Mouse (Mus musculus): Measurements from ENCODE around the gene Kdm4c. TPM values are rescaled to one million over a fixed set of nuclear protein-coding genes. Genes with fewer than 3 reads are reported as not detected.
"Not testable (repeated sequence)": the region's sequence is repeated elsewhere in the genome, so short reads cannot be mapped to it uniquely, and the experiment has no call there.

The Kdm4c gene
- polyA plus RNA-seq, 1 experiment from 2014 or later = 14.3 TPM

GRCm38 (mm10) chr4:74315388-74315787 is 73.1 kb downstream of the Kdm4c start:
- Histone ChIP-seq H3K9ac (no peak overlapping the region), H3K9me3 (no peaks in the 10 kb centered on the region), H3K4me1 (no peaks in the 10 kb centered on the region), H3K4me3 (no peak overlapping the region), H3K27ac (no peak overlapping the region), H3K27me3 (no peaks in the 10 kb centered on the region), H3K4me2 (no peak overlapping the region), H3K36me3 (peaks cover 29% of the 10 kb centered on the region)
- 94% methylated on average over 5 of the region's 5 CpGs for WGBS
- ATAC-seq (ENCODE audit: insufficient number of reproducible peaks, insufficient read depth, low FRiP score, low TSS enrichment, low read depth) = no peak

- Histone ChIP-seq H3K4me1 (no peaks in the 10 kb centered on the region), H3K27ac (no peak overlapping the region), H3K27me3 (no peaks in the 10 kb centered on the region), H3K4me3 (no peak overlapping the region), H3K36me3 (peaks cover 23% of the 10 kb centered on the region), H3K9ac (no peak overlapping the region), H3K9me3 (no peaks in the 10 kb centered on the region), H3K4me2 (no peak overlapping the region)
- ATAC-seq (ENCODE audit: insufficient number of reproducible peaks, insufficient read depth, low FRiP score, low TSS enrichment, low read depth) = no peak
- 92% methylated on average over 1 of the region's 1 CpGs for WGBS
Measured at GRCm38 (mm10) chr4:74319313-74319712, 77.0 kb downstream of the Kdm4c start.

- H3K27ac ChIP-seq = no peak overlapping the region
- H3K4me1 ChIP-seq = no peaks in the 10 kb centered on the region
- H3K4me3 ChIP-seq = no peak overlapping the region
- no peaks in the 10 kb centered on the region for H3K27me3 ChIP-seq
- WGBS = 91% methylated on average over 4 of the region's 4 CpGs
- H3K4me2 ChIP-seq = no peak overlapping the region
- no peak overlapping the region for H3K9ac ChIP-seq
- peaks cover 38% of the 10 kb centered on the region for H3K36me3 ChIP-seq
- no peaks in the 10 kb centered on the region for H3K9me3 ChIP-seq
- ATAC-seq (ENCODE audit: insufficient number of reproducible peaks, insufficient read depth, low FRiP score, low TSS enrichment, low read depth) = no peak
Measured at GRCm38 (mm10) chr4:74357479-74357878, 115.2 kb downstream of the Kdm4c start.

- Histone ChIP-seq H3K27me3 (no peaks in the 10 kb centered on the region), H3K4me2 (no peak overlapping the region), H3K36me3 (peaks cover 28% of the 10 kb centered on the region), H3K4me3 (no peak overlapping the region), H3K27ac (no peak overlapping the region), H3K4me1 (no peaks in the 10 kb centered on the region), H3K9me3 (no peaks in the 10 kb centered on the region), H3K9ac (no peak overlapping the region)
- WGBS = 97% methylated on average over 3 of the region's 3 CpGs
- no peak for ATAC-seq (ENCODE audit: insufficient number of reproducible peaks, insufficient read depth, low FRiP score, low TSS enrichment, low read depth)
Measured at GRCm38 (mm10) chr4:74360274-74360673, 118.0 kb downstream of the Kdm4c start.

- Histone ChIP-seq H3K36me3 (peaks cover 9% of the 10 kb centered on the region), H3K4me2 (no peak overlapping the region), H3K27me3 (no peaks in the 10 kb centered on the region), H3K4me3 (no peak overlapping the region), H3K9me3 (no peaks in the 10 kb centered on the region), H3K4me1 (no peaks in the 10 kb centered on the region), H3K27ac (no peak overlapping the region), H3K9ac (no peak overlapping the region)
- no peak for ATAC-seq (ENCODE audit: insufficient number of reproducible peaks, insufficient read depth, low FRiP score, low TSS enrichment, low read depth)
- WGBS = 81% methylated on average over 4 of the region's 4 CpGs
Measured at GRCm38 (mm10) chr4:74386583-74386982, 144.3 kb downstream of the Kdm4c start.

- H3K4me3 ChIP-seq = no peak overlapping the region
- ATAC-seq (ENCODE audit: insufficient number of reproducible peaks, insufficient read depth, low FRiP score, low TSS enrichment, low read depth) = no peak
- H3K27ac ChIP-seq = no peak overlapping the region
Measured at GRCm38 (mm10) chr4:74393162-74393561, 150.9 kb downstream of the Kdm4c start.

GRCm38 (mm10) chr4:74396562-74396961 is 154.3 kb downstream of the Kdm4c start:
- Histone ChIP-seq H3K9ac (no peak overlapping the region), H3K4me2 (no peak overlapping the region), H3K36me3 (peaks cover 24% of the 10 kb centered on the region), H3K9me3 (no peaks in the 10 kb centered on the region), H3K4me1 (no peaks in the 10 kb centered on the region), H3K27me3 (no peaks in the 10 kb centered on the region), H3K4me3 (no peak overlapping the region), H3K27ac (no peak overlapping the region)
- 92% methylated on average over 5 of the region's 5 CpGs for WGBS
- no peak for ATAC-seq (ENCODE audit: insufficient number of reproducible peaks, insufficient read depth, low FRiP score, low TSS enrichment, low read depth)

More at GRCm38 (mm10) chr4:74393162-74393561, 150.9 kb downstream of the Kdm4c start:
- Histone ChIP-seq H3K4me2 (no peak overlapping the region), H3K4me1 (no peaks in the 10 kb centered on the region), H3K36me3 (peaks cover 27% of the 10 kb centered on the region), H3K9ac (no peak overlapping the region), H3K9me3 (no peaks in the 10 kb centered on the region), H3K27me3 (no peaks in the 10 kb centered on the region)
- 88% methylated on average over 2 of the region's 2 CpGs for WGBS

GRCm38 (mm10) chr4:74401617-74402313 is 159.5 kb downstream of the Kdm4c start:
- not testable (repeated sequence) for H3K4me2 ChIP-seq

GRCm38 (mm10) chr4:74408731-74409130 is 166.4 kb downstream of the Kdm4c start:
- Histone ChIP-seq H3K9ac (no peak overlapping the region), H3K4me2 (no peak overlapping the region), H3K36me3 (peaks cover 28% of the 10 kb centered on the region), H3K27ac (no peak overlapping the region), H3K4me3 (no peak overlapping the region), H3K9me3 (no peaks in the 10 kb centered on the region), H3K4me1 (no peaks in the 10 kb centered on the region), H3K27me3 (no peaks in the 10 kb centered on the region)
- WGBS = 80% methylated on average over 1 of the region's 1 CpGs
- no peak for ATAC-seq (ENCODE audit: insufficient number of reproducible peaks, insufficient read depth, low FRiP score, low TSS enrichment, low read depth)

More at GRCm38 (mm10) chr4:74401617-74402313, 159.5 kb downstream of the Kdm4c start:
- WGBS = 89% methylated on average over 7 of the region's 7 CpGs
- H3K4me1 ChIP-seq; H3K27ac ChIP-seq; ATAC-seq (ENCODE audit: insufficient number of reproducible peaks, insufficient read depth, low FRiP score, low TSS enrichment, low read depth); H3K9ac ChIP-seq; H3K4me3 ChIP-seq; H3K27me3 ChIP-seq; H3K9me3 ChIP-seq: not testable (repeated sequence)
- H3K36me3 ChIP-seq = peaks cover 36% of the 10 kb centered on the region

GRCm38 (mm10) chr4:74419794-74420193 is 177.5 kb downstream of the Kdm4c start:
- WGBS = 67% methylated on average over 1 of the region's 1 CpGs
- Histone ChIP-seq H3K36me3 (no peaks in the 10 kb centered on the region), H3K9me3 (no peaks in the 10 kb centered on the region), H3K4me3 (no peak overlapping the region), H3K27ac (no peak overlapping the region), H3K4me2 (no peak overlapping the region), H3K27me3 (no peaks in the 10 kb centered on the region), H3K4me1 (no peaks in the 10 kb centered on the region), H3K9ac (no peak overlapping the region)
- ATAC-seq (ENCODE audit: insufficient number of reproducible peaks, insufficient read depth, low FRiP score, low TSS enrichment, low read depth) = no peak

All from embryonic facial prominence, embryonic 13.5 days (tissue).